Mouse (Mus musculus): ENCODE results near the gene Htr3b.

The Htr3b gene

DNA sequence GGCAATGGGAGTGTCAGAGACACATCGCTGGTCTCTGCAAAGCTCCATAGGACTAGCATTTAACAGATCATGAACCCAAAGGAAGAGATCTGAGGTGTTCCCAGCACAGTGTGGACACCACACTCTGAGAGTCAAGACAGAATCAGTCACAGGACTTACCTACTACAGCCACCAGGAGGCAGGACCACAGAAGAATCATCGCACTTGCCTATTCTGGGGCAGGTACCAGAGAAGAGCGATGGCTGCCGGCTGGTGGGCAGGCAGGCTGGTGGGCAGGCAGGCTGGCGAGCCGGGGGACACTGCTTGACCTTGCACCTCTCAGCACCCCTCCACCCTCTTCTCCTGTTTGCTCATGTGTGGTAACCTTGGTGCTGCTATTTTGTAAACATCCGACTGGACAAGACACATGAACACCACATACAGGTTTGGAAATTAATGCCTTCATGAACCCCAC lies at the start of gene Htr3b:
Gene Htr3b (minus strand): TSS at position 404 of the 454 bp plus-strand sequence.
- DNase-seq = no peak

DNA sequence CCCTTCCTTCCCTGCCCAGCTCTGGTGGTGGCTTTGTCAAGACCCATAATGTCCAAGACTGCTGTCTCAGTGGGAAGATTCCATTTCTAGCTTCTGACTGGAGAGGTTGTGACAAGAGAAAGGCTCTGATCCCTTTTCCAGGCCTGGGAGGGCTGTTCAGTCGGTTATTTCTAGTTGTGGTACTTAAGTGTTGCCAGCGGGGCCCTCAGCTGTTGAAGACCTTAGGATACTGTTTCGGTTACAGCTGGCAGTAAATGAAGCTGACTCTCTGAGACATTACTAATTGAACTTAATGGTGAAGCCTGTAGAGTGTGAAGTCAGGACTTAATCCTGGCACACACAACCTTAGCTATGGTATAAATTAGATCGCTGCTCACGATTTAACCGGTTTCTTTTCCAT lies 34.5 kb upstream of the Htr3b start:
- no peak for DNase-seq

DNA sequence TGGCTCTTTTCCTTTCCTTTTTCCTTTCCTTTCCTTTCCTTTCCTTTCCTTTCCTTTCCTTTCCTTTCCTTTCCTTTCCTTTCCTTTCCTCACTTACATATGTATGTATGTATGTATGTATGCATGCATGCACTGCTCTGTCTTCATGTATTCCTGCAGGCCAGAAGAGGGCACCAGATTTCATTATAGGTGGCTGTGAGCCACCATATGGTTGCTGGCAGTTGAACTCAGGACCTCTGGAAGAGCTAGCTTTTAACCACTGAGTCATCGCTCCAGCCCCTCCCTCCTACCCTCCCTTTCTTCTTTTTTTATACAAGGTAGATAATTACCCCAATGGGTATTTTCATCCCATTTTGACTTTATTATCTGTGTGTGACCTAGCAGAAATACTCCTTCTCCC lies 30.9 kb upstream of the Htr3b start:
- DNase-seq = no peak

GRCm38 (mm10) chr9:48994779-48995178 lies 30.0 kb upstream of the Htr3b start:
- DNase-seq = no peak

DNA sequence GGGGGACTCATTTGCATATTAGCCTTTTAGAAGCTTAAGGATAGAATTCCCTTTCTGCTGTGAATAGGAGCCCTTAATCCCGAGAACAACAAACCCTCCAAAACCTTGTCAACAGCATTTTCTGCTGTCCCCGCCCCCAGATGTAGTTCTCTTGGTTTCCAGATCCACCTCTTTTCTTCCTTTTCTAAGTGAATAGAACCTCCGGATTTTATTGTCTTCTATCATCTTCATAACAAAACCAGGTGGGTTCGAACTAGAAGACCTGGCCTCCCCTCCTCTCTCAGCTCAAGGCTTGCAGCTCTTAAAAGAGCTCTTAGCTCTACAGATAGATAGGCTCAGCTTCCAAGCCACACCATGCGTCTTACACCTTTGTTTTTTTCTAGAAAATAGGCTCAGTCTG lies 26.9 kb upstream of the Htr3b start:
- no peak for DNase-seq

- no peak for DNase-seq
Measured at GRCm38 (mm10) chr9:48987201-48988101, 22.7 kb upstream of the Htr3b start.

- DNase-seq = no peak
Measured at GRCm38 (mm10) chr9:48986616-48987141, 21.9 kb upstream of the Htr3b start.

GRCm38 (mm10) chr9:48985708-48986088 lies 20.9 kb upstream of the Htr3b start:
- DNase-seq = no peak

DNA sequence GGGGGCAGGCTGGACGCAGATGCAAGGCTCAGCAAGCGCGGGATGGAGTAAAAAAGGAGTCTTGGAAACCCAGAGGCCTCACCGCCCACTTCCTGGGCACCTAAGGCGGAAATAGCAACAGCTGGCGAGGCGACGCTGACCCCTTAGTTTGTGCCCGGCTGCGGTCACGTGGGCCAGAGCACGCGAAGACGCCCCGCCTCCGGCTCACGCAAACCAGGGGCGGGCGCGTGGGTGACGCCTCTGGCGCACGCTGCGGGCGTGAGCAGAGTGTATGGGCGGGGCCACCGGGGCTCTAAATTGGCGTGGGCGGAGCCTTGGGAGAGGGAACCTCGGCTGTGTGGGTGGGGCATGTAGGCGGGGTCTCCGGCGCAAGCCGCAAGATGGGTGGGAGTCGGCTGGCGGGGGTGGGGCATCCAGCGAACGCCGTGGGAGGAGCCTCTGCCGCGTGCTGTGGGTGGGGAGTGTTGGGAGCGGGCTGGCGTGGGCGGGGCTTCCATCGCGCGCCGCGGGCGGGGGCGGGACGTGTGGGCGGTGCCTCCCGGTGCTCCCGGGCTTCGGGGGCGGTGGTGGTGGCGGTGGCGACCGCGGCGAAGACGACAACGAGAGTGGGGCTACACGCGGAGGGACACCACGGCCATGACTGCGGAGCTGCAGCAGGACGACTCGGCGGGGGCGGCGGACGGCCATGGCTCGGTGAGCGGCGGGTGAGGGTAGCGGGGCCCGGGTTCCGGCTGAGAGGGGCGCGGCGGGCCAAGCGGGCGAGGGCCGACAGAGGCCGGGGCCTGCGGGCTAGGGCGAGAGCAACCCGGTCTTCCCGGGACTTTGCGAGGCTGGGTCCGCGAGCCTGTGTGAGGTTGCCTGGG lies 20.3 kb upstream of the Htr3b start, which contains the start of gene Usp28:
Gene Usp28 (plus strand): TSS at position 531 of the 863 bp plus-strand sequence.
- peak; percentile 100 for DNase-seq

DNA sequence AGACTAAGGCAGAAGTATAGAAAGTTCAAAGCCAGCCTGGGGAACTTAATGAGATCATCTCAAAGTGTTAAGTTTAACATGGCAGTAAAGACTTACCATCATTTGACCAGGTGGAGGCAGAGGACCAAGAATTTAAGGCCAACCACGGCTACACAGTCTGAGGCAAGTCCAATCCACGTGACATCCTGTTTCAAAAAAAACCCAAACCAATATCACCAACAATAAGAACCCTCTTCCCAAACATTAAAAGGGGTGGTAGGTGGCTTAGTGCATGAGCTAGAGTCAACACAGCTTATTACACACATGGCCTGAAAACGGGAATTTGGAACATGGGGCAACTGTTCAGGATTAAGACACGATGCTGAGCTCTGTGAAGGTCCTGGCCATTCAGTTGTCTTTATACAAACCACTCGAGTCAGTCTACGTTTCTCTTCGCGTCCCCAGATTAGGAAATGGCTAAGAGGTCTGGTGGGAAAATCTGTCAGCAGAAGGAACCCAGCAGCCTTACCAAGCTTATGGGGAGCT lies 19.6 kb upstream of the Htr3b start:
- DNase-seq = no peak

DNA sequence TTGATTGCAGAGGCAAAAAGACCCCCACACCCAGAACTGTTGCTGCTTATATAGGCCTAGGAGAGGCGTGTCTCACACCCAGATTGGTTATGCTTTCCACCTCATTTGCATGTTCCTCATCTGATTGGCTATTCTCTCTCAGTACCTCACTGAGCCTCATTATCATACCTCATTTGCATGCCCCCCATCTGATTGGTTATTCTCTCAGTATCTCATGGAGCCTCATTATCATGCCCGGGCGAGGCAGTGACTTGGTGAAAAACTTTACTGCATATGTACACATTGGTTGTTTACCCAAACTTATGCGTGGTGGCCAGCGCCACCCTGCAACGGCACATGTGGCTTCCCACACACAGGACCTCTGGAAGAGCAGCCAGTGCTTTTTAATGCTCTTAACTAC lies 19.0 kb upstream of the Htr3b start:
- peak; percentile 18 for DNase-seq

DNA sequence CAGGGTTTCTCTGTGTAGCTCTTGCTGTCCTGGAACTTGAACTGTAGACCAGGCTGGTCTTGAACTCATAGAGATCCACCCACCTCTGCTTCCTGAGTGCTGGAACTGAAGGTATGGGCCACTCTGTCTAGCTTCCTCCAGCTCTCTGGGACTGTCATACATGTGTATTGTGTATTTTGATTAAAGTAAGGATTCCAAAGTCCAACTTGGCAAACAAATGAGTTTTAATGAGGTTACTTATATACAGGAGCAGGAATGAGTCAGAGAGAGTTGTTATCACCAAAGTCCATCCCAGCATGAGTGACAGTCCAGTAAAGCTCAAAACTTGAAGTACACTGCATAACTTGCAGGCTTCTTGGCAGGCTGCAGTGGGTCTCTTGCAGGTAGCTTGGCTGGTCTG lies 17.0 kb upstream of the Htr3b start:
- no peak for DNase-seq

DNA sequence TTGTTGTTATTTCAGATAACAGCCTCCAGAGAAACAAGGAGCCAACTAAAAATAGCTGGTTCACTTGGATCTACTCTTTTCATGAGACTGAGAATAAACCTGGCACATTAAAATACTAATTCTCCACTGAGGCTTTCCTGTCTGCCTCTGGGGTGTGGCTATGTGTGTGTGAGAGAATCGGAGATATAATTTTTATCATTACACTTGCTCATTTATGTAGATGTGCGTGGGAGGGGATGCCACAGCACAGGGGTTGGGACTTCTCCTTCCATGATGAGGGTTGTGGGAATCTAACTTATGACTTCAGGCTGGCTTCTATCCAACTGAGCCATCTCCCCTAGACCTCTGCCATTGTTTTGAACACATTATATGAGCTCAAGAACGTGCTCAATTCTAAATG lies 16.0 kb upstream of the Htr3b start:
- no peak for DNase-seq

- DNase-seq = no peak
Measured at GRCm38 (mm10) chr9:48980371-48980770, 15.6 kb upstream of the Htr3b start.

DNA sequence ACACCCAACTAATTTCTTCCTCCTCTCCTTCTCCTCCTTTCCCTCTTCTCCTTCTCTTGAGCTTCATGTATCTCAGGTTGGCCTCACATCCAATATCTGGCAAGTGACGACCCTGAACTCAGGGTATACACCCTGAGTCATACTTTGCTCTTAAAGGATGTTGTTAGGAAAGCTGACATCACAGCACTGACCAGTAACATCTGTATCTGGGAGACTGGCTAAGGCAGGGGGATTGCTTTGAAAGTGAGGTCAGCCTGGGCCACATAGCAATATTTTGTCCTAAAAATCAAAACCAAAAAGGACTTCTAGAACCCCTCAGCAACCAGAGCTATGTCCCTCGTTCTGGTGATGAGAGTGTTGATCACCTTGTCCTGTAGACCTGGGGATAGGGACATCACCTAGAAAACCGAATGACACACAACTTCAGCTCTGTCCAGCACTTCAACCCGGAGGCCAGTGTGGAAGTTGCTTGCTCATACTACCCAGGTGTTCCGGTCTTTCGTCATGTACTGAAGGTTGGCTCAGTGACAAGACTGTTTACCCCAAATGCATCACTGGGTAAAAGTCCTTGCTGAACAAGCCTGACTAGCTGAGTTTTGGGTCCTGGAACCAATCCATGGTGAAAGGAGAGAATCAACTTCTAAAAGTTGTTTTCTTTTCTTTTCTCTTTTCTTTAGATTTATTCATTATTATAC lies 12.0 kb upstream of the Htr3b start:
- no peak for DNase-seq

- DNase-seq = peak; percentile 23
Measured at GRCm38 (mm10) chr9:48972494-48972893, 7.7 kb upstream of the Htr3b start.

GRCm38 (mm10) chr9:48962131-48962530 lies 2.7 kb downstream of the Htr3b start:
- no peak for DNase-seq

- DNase-seq = no peak
Measured at GRCm38 (mm10) chr9:48961314-48961713, 3.5 kb downstream of the Htr3b start.

DNA sequence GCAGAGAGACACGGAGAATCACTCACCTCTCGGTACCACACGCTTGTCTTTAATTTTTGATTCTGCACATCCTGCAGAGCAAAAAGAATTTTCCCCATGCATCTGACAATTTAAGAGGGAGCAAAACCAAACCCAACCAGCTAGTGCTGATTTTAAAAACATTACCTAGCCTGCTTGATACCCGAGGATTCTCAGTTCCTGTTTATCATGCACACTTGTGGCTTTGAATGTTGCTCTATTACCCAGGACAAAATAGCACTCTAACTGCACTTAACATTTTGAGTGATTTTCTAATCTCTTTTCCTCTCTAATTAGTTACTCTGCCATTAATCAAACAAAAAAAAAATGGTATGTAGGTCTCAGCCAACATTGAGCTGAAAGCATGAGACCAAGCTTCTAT lies 17.2 kb downstream of the Htr3b start:
- DNase-seq = no peak

DNA sequence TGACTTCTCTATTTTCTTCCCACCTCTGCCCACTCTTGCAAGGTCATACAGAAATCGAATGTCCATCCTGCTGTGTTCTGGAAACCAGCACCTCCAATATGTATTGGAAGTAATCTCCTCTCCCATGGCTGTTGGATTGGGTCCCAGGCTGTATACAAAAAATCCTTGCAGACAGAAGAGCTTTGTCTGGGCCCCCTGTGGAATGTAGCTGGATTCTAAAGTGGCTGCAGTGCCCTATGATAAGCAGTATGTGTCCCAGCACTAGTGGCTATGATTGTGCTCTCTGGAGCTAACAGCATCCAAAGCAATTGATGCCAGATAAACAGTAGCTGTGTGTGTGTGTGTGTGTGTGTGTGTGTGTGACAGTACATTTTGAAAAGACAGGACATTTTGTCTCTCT lies 22.4 kb downstream of the Htr3b start:
- no peak for DNase-seq

DNA sequence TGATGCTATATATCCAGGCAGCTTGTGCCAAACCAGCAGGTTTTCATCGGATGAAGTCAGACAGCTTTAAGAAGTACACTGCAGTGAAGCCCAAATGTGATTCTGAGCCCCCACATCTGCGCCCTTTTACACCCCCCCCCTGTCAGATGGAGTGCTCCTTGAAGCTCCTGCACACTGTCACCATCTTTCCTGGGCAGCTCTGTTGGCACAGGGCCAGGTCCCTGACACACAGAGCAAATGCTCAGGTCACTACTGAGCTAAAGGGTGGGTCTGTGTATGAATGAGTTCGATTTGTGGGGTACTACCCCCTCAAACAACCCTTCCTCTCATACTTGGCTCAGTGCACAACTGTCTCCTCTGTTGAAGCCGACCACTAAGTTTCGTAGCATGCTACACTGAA lies 35.4 kb downstream of the Htr3b start:
- no peak for DNase-seq

- DNase-seq = no peak
Measured at GRCm38 (mm10) chr9:48928781-48929180, 36.0 kb downstream of the Htr3b start.

Data from liver (tissue).